Mouse (Mus musculus) cerebellum, postnatal 25 days (tissue): ENCODE results near the gene Carmil1.

Experiments used
- DNase-seq, 2 experiments: peaks; one replicate each; pipeline ENCODE4 v3.0.0; 2021; ENCODE audit warnings: mixed read lengths in 2 of 2

Gene Carmil1

GRCm38 (mm10) chr13:24101157-24102130, 179.2 kb downstream of the Carmil1 start:
- DNase-seq, result no peak

- DNase-seq, result no peak
Observed at GRCm38 (mm10) chr13:24100516-24101094, 180.0 kb downstream of the Carmil1 start.

- no peak for DNase-seq
Observed at GRCm38 (mm10) chr13:24096573-24096972, 184.0 kb downstream of the Carmil1 start.

GRCm38 (mm10) chr13:24094825-24095547, 185.6 kb downstream of the Carmil1 start:
- DNase-seq, result no peak

- DNase-seq, result no peak
Observed at GRCm38 (mm10) chr13:24093108-24093507, 187.5 kb downstream of the Carmil1 start.

GRCm38 (mm10) chr13:24092073-24092472, 188.5 kb downstream of the Carmil1 start:
- no peak for DNase-seq

GRCm38 (mm10) chr13:24082153-24082552, 198.4 kb downstream of the Carmil1 start:
- no peak for DNase-seq

- peak; percentile 40 to 56 for DNase-seq
Observed at GRCm38 (mm10) chr13:24081698-24082097, 198.9 kb downstream of the Carmil1 start.

GRCm38 (mm10) chr13:24072588-24072987, 208.0 kb downstream of the Carmil1 start:
- no peak for DNase-seq

- no peak for DNase-seq
Observed at GRCm38 (mm10) chr13:24067553-24067952, 213.0 kb downstream of the Carmil1 start.

- no peak for DNase-seq
Observed at GRCm38 (mm10) chr13:24065536-24065935, 215.1 kb downstream of the Carmil1 start.

GRCm38 (mm10) chr13:24062770-24063169, 217.8 kb downstream of the Carmil1 start:
- no peak for DNase-seq

GRCm38 (mm10) chr13:24055072-24055869, 225.3 kb downstream of the Carmil1 start:
- DNase-seq, result no peak

GRCm38 (mm10) chr13:24051496-24051895, 229.1 kb downstream of the Carmil1 start:
- DNase-seq, result no peak

- DNase-seq, result no peak
Observed at GRCm38 (mm10) chr13:24050330-24050729, 230.3 kb downstream of the Carmil1 start.

- DNase-seq, result peak; percentile 73 to 86
Observed at GRCm38 (mm10) chr13:24049267-24050034, 231.1 kb downstream of the Carmil1 start.

GRCm38 (mm10) chr13:24048611-24049010, 232.0 kb downstream of the Carmil1 start:
- DNase-seq, result no peak

GRCm38 (mm10) chr13:24045271-24045670, 235.3 kb downstream of the Carmil1 start:
- DNase-seq, result no peak

- no peak for DNase-seq
Observed at GRCm38 (mm10) chr13:24040221-24040620, 240.4 kb downstream of the Carmil1 start.

- peak in 1 of 2 experiments; percentile 12 for DNase-seq
Observed at GRCm38 (mm10) chr13:24037502-24037901, 243.1 kb downstream of the Carmil1 start.

- DNase-seq, result peak in 1 of 2 experiments; percentile 21
Observed at GRCm38 (mm10) chr13:24036150-24036549, 244.4 kb downstream of the Carmil1 start.
